Mouse (Mus musculus) MEL (cell line): ENCODE measurements around the gene Comtd1. TPM values are rescaled to one million over a fixed set of nuclear protein-coding genes. Genes with fewer than 3 reads are reported as not detected.

Experiments used
- DNase-seq: peaks from one replicate; pipeline ENCODE4 v3.0.0; 2011; ENCODE audit warnings: low read depth, low spot score
- H3K27ac ChIP-seq: 2 replicates; pipeline ENCODE4 v1.5.1; 2012; ENCODE audit warnings: low read depth, mild to moderate bottlenecking, control low read depth, low read length, moderate library complexity; ENCODE audit not compliant: control insufficient read depth
- H3K27me3 ChIP-seq, 2 experiments: fragments of 150-350 bp in 1 of 2; sonication (generic) in 1 of 2; 2 replicates each; pipeline ENCODE4 v1.6.1; 2012; ENCODE audit warnings: low read length in 2 of 2, mild to moderate bottlenecking in 2 of 2, improper control_type of control experiment in 1 of 2, moderate library complexity in 1 of 2; ENCODE audit not compliant: insufficient read depth in 2 of 2, control insufficient read depth in 1 of 2
- H3K36me3 ChIP-seq, 2 experiments: 2 replicates each; pipeline ENCODE4 v1.6.1; 2012 to 2014; ENCODE audit warnings: low read length in 2 of 2, improper control_type of control experiment in 1 of 2, inconsistent platforms in 1 of 2, mild to moderate bottlenecking in 1 of 2; ENCODE audit not compliant: insufficient read depth in 2 of 2, control insufficient read depth in 1 of 2
- H3K4me1 ChIP-seq, 2 experiments: fragments of 150-350 bp in 1 of 2; sonication (generic) in 1 of 2; 2 replicates each; pipeline ENCODE4 v1.6.1; 2012; ENCODE audit warnings: low read length in 2 of 2, improper control_type of control experiment in 1 of 2, mild to moderate bottlenecking in 1 of 2; ENCODE audit not compliant: insufficient read depth in 2 of 2, control insufficient read depth in 1 of 2
- H3K4me3 ChIP-seq, 2 experiments: fragments of 150-350 bp in 1 of 2; sonication (generic) in 1 of 2; 2 replicates each; pipeline ENCODE4 v1.5.1; 2012; ENCODE audit warnings: low read depth in 2 of 2, low read length in 2 of 2, mild to moderate bottlenecking in 2 of 2, moderate library complexity in 2 of 2, control low read depth in 1 of 2, improper control_type of control experiment in 1 of 2; ENCODE audit not compliant: control insufficient read depth in 1 of 2, insufficient read depth in 1 of 2
- H3K79me2 ChIP-seq: 2 replicates; pipeline ENCODE4 v1.6.1; 2012; ENCODE audit warnings: mild to moderate bottlenecking, low read length, moderate library complexity; ENCODE audit not compliant: control insufficient read depth, poor library complexity, insufficient read depth
- H3K9ac ChIP-seq: 2 replicates; pipeline ENCODE4 v1.6.1; 2012; ENCODE audit warnings: low read depth, mild to moderate bottlenecking, control low read depth, low read length, moderate library complexity; ENCODE audit not compliant: control insufficient read depth, poor library complexity, severe bottlenecking
- H3K9me3 ChIP-seq: fragments of 150-350 bp; sonication (generic); replicated peaks from 2 replicates; pipeline ENCODE4 v1.6.1; 2012; ENCODE audit warnings: mild to moderate bottlenecking, low read length, improper control_type of control experiment, moderate library complexity; ENCODE audit not compliant: insufficient read depth
- MAX ChIP-seq: IDR thresholded peaks from 2 replicates; pipeline ENCODE4 v1.6.1; 2011; ENCODE audit warnings: low read length, improper control_type of control experiment
- polyA plus RNA-seq, 2 experiments: library from polyadenylated mRNA; stranded (reverse) in 1 of 2; unstranded in 1 of 2; fragments of >175 nt in 1 of 2; fragments of >200 nt in 1 of 2; gene quantifications; 2 replicates each; pipeline versions ENCODE4 v1.2.1 to v1.2.4; 2012; ENCODE audit warnings: low replicate concordance in 2 of 2, low read depth in 1 of 2; ENCODE audit not compliant: insufficient read length in 2 of 2, insufficient read depth in 1 of 2, missing spikeins in 1 of 2
- total RNA-seq: library from RNA; depleted of rRNA; stranded (reverse); fragments of 300-350 nt; gene quantifications from 2 replicates; pipeline ENCODE4 v1.2.3, GENCODE M21; 2012; rRNA removed

The Comtd1 gene
- total and polyA plus RNA-seq, 3 experiments = 35.7 to 36.4 TPM; not detected in 1

GRCm38 (mm10) chr14:21800641-21801040 lies 48.1 kb downstream of the Comtd1 start:
- H3K27me3 ChIP-seq = no peaks in the 10 kb centered on the region
- no peak for TF ChIP-seq MAX
- H3K4me3 ChIP-seq = no peak overlapping the region
- H3K4me1 ChIP-seq = peaks cover 2 to 7% of the 10 kb centered on the region in 2 experiments; a peak in 2 of 4 replicates
- H3K9ac ChIP-seq = no peak overlapping the region
- H3K79me2 ChIP-seq = no peaks in the 10 kb centered on the region
- peaks cover 0 to 8% of the 10 kb centered on the region in 2 experiments; a peak in 2 of 4 replicates for H3K36me3 ChIP-seq
- no peak for DNase-seq
- no peaks in the 10 kb centered on the region for H3K9me3 ChIP-seq
- no peak overlapping the region for H3K27ac ChIP-seq

Other genes starting within 250 kb of the Comtd1 start
- gene Dupd1, start 134.4 kb downstream of the Comtd1 start, total RNA-seq = not detected in 2 replicates
- gene Dupd1, start 134.4 kb downstream of the Comtd1 start, polyA plus RNA-seq = not detected
- 5.8 and 6.7 TPM in 2 replicates for gene Samd8, start 98.4 kb downstream of the Comtd1 start, total RNA-seq
- 1 to 10 TPM in 1 of 2 experiments, not detected in 1; 6.8 TPM for gene Samd8, start 98.4 kb downstream of the Comtd1 start, polyA plus RNA-seq
- gene Dusp13, start 97.8 kb downstream of the Comtd1 start, total RNA-seq = not detected in 2 replicates
- under 1 TPM in 1 of 2 experiments, not detected in 1; 0.08 TPM for gene Dusp13, start 97.8 kb downstream of the Comtd1 start, polyA plus RNA-seq
- gene Vdac2, start 23.7 kb downstream of the Comtd1 start, total RNA-seq = 247 and 248 TPM in 2 replicates
- gene Vdac2, start 23.7 kb downstream of the Comtd1 start, polyA plus RNA-seq = 100 to 1,000 TPM in 1 of 2 experiments, 10 to 100 TPM in 1; 74.9 to 327 TPM
- gene Zfp503, start 140.6 kb upstream of the Comtd1 start, total RNA-seq = 0.96 and 1.1 TPM in 2 replicates
- gene Zfp503, start 140.6 kb upstream of the Comtd1 start, polyA plus RNA-seq = 1 to 10 TPM in 1 of 2 experiments, not detected in 1; 2.1 TPM
- gene Lrmda, start 170.7 kb upstream of the Comtd1 start, total RNA-seq = 3.7 and 5.9 TPM in 2 replicates
- gene Lrmda, start 170.7 kb upstream of the Comtd1 start, polyA plus RNA-seq = 1 to 10 TPM in 1 of 2 experiments, not detected in 1; 5.1 TPM